Mouse (Mus musculus) A20 (cell line): ENCODE measurements around the gene Vmn1r214.

Experiments
- DNase-seq: peaks from one replicate; pipeline ENCODE4 v3.0.0-alpha.2; 2011; ENCODE audit warnings: low read depth, low spot score

Vmn1r214 gene

DNA sequence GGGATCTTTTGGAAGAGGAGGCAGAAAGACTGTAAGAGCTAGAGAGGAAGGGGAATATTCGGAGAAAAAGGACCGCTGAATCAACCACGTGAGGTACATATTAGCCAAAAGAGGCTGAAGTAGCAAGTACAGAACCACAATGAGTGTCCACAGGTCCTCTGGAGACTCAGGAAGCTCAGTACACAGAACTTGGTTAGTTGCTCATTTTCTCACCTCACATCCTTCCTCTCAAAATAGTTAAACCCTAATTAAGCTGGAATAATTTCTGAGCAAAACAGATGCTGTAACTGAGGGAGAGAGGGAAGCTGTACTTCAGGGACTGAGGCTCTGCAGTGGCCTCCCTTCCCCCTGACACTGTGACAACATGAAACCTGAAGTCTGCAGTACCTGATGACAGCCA lies at the start of gene Vmn1r214:
Vmn1r214 (plus strand) TSS at position 301 of the 400 bp plus-strand sequence.
- DNase-seq, result no peak

DNA sequence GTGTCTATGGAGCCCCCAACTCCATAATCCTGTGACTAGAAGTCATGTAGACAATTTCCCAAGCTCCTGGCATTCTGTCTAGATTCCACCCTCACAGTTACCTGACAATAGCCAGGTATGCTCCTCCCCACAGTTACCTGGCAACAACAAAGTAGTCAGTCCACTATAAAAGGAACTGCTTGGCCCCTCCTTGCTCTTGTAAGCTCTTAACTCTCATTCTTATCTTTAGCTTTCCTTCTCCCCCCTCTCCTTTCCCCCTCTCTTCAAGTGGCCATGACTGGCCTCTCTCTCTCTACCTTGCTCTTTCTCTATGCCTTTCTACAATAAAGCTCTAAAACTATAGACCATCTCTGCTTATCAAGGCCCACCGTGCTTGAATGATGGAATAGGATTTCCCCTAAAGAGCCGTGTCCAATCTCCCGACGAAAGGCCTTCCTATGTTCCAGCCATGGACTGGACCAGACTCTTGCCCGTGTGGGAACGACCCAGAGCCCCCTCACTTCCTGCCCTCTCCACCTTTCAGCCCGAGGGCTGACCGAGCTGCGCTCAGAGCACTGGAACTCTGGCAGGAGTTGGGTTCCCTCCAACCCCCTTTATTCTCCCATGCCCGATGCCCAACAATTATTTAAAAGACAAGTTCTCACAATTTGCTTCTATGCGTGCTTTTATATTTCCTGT lies 39.9 kb upstream of the Vmn1r214 start:
- DNase-seq, result no peak

DNA sequence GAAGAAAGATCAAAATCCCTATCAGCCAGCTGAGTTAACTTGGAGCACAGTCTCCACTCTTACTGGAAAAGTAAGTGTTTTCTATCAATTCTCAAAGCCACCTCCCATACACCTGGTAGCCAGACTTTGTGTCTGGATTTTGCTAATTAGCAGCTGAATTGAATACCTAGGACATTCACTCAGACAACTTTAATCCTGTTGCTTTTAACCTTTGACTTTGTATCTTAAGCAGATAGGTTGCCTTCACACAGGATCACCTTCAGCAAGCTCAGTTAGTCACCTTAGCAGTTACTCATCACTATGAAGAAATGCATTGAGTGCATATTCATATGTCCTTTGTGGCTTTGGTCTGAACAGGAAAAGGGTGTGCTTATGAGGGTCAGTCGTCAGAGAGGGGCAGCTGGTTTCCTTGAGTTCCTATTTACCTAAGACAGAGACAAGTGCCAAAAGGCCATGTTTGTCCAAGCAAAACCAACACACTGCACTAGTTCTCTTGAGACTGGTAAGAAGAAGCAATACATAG lies 38.0 kb upstream of the Vmn1r214 start:
- DNase-seq, result no peak

DNA sequence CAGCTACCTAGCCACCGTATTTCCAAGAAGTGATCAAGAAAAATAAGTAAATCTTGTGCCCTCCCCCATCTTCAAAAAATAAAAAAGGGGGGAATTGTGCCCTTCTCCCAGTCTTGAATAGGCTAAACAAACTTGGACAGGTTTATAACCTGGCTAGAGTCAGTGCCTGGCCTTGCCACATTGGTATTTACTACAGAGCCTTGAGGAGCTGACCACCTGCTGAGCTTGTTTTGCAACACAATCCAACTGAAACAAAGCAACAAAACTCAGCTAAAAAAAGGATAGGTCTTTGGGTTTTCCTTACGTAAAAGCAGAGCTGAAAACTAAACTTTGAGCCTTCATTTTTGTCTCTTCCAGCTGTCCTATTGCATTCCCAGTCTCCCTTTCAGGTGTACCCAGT lies 37.5 kb upstream of the Vmn1r214 start:
- no peak for DNase-seq

DNA sequence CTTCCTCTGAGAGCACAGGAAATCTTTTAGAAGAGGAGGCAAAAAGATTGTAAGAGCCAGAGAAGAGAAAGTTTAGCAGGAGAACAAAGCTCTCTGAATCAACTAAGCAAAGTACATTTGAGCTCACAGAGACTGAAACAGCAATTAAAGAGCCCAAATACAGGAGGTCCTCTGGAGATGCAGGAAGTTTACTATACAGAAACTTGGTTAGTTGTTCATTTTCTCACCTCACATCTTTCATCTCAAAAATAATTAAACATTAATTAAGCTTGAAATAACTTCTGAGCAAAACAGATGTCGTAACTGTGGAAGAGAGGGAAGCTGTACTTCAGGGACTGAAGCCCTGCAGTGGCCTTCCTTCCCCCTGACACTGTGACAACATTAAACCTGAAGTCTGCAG lies 22.9 kb upstream of the Vmn1r214 start, which contains the start of gene Vmn1r213:
Vmn1r213 (plus strand) TSS at position 301 of the 400 bp plus-strand sequence.
- DNase-seq, result no peak

DNA sequence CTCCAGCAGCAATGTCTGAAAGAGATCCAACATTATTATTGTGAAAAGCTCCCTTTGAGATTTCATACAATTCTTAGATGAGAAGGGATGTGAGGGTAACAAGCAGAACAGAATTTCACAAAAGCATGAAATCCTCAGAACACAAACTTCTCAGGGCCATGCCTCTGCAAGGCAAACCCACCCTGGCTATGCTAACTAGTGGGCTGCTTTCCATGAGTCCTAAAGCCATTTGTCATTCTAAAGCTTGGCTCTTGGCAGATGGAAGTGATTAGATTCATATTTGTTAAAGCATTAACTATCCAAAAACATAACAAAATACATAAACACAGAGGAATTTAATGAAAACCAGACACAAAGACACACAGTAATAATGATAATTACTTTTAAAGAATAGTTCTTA lies 12.1 kb upstream of the Vmn1r214 start:
- no peak for DNase-seq

DNA sequence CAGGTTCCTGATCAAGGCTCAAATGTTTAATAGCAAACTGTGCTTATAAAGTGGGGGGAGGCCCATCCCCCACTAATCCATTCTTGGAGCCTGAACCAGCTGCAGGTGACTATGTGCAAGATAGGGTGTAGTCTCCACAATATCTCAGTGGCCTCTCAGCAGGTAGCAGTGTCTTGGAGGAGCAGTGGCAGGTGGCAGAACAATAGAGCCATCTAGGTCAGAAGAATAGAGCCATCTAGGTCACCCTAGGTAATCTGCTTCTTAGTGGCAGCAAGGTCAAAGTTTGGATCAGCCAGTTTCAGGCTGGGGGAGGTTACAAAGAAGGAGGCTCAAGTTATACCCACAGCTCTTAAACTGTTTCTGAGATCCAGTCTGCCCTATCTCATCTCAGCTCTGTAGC lies 5.4 kb upstream of the Vmn1r214 start:
- no peak for DNase-seq

DNA sequence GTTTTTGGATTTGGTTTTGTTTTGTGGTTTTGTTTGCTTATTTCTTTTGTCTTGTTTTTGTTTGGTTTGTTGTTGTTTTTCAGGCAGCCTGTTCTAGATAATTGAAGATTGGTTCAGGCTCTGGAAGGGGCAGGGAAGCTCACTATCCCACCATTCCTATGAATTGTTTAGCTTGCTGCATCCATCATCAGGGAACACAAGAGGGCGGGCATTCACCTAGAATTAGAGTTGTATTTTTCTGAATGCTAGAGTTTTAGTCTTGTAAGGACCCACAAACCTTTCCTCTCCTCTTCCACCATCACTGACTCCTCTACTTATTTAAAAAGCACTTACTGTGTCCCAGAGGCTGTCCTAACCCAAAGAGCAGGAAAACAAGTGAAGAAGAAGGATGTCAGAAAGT lies 27.6 kb downstream of the Vmn1r214 start:
- DNase-seq, result no peak

DNA sequence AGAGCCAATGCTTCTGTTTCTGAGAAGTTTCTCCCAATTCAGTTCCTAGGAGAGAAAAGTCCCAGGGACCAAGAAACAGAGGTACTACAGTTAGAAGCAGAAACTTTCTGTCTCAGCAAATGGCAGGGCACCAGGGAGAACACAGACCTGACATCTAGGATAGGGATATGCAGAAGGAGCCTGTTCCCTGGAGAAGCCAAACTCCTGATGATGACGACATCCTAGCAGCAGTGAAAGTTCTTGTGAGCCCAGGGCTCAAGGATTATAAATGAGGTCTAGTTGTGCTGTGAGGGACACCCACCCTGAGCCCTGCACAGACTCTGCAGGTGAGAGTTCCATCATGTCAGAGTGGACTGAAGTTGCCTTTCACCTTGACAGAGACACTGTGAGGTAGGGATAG lies 37.5 kb downstream of the Vmn1r214 start, which contains the start of gene Vmn1r215:
Vmn1r215 (plus strand) TSS at position 301 of the 400 bp plus-strand sequence.
- no peak for DNase-seq

DNA sequence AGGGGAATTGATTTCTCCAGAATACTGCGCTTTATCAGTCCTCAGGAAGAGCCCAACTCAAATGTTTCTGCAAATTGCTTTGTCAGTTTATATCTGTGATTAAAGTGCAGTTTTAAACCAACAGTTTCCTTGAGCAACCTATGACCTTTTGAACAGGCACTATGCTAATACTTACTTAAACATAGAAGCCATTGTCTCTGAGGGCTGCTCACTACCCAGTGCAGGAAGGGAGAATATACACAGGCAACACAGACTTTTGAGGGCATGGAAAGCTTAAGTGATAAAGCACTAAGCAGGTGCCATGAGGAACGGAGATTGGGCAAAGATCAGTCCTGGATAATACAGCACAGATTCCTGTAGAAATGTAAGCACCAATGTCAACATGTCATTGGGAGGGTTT lies 39.1 kb downstream of the Vmn1r214 start:
- no peak for DNase-seq
